Mouse (Mus musculus) frontal cortex, postnatal 10 days (tissue): ENCODE results near the gene Camta1.

Source experiments
- DNase-seq, 2 experiments: peaks; one replicate each; pipeline ENCODE4 v3.0.0; 2022; ENCODE audit warnings: low spot score in 2 of 2, mixed read lengths in 1 of 2

The Camta1 gene

DNA sequence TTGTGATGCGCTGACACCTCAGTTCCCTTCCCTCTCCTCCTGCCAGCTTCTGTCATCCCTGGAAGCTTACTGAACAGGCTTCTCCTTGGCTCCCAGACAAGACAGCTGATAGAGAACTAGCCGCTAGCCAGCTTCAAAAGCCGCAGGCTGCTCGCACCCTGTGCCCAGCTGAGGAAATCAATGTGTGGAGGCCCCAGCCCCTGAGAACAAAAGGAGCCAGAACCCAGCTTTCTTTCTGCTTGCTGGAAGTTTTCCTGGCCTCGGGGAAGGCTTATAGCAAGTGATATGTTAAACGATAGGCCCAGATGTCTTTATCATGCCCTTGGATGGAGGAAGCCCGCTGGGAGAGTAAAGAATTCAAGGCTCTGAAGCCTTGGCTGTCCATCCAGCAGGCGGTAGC is 411.7 kb downstream of the Camta1 start:
- no peak for DNase-seq

DNA sequence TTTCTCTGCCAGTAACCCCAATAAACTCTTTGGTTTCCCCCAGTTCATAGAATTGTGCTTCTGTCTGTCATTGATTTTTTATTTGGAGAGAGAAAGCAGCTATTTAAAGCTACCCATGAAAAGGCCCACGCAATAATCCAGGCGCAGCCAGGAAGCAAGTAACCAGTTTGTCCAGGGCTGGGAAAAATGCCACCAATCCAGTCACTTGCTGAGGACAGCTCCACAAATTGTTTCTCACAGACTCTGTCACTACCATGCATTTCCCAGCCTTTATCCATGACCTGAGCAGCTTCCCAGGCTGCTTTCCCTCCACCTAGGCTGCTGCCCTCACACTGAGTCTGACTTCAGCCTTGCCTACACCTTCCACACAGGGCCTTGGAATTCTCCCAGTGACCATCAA is 413.3 kb downstream of the Camta1 start:
- DNase-seq = no peak

DNA sequence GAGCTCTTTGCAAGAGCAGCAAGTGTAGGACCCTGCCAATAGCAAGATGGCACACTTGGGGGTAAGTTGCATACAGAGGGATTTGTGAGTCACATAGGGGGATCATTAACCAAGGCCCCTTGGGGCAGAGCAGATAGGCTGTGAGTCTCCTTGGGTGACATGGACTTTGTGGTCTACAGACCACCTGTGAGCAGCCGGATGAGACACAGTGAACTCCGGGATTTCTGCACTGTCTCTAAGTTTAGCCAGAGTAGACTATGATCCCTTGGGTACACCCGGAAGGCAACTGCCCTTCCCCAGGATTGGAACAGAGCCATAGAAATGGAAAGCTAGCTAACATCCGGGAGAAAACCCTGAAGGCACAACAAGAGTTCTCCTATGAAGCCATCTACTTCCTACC is 417.0 kb downstream of the Camta1 start:
- DNase-seq = no peak

DNA sequence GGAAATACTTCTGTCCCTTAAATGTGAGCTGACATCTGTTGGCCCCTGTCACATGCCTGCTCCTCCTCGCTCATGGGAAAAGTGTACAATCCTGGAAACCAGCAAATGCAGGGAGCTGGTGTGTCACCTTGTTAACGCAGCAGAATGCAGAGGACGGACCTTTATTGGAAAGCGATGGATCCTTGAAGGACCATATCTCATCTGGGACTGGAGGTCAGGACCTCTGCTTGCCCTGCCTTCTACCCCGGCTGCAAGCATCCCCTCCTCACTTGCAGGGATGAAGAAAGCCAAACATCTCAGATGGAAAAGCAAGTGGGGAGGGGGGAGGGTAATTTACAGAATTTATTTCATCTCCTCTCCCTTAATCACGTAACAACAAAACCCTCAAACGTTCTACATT is 423.1 kb downstream of the Camta1 start:
- DNase-seq = no peak

DNA sequence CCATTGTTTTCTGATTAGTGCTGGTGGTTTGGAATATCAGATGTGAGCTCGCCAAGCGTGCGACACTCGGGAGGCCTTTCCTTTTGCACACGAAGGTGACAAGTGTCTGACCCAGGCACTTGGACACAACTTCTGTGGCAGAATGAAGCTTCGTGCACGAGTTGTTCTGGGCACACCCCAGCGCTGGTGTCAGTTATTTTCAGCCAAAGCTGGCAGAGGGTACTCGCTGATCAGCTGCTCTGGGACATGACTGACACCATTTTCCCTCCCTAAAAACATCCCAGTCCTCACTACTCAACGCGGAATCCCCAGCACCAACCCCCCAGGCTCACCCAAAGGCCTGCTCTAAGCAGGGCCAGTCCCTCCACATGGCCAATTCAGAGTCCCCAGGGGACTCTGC is 423.8 kb downstream of the Camta1 start:
- no peak for DNase-seq

DNA sequence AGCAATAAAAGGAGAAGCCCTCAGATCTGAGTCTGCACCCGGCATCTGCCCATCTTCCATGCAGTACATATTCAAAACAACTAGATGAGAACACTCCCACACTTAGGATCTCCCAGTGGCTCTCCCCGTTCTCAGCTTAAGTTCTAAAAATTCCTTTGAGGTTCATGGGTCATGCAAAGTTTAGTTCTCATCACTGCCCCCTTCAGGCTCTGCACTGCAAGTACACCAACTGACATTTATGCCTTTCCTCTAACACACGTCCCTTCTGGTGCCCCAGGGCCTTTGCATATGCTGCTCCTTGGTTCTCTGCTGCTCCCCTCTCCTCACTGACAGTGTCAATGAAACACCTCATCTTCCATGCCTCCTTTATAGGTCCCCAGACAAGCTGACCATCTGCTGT is 436.5 kb downstream of the Camta1 start:
- DNase-seq = no peak

DNA sequence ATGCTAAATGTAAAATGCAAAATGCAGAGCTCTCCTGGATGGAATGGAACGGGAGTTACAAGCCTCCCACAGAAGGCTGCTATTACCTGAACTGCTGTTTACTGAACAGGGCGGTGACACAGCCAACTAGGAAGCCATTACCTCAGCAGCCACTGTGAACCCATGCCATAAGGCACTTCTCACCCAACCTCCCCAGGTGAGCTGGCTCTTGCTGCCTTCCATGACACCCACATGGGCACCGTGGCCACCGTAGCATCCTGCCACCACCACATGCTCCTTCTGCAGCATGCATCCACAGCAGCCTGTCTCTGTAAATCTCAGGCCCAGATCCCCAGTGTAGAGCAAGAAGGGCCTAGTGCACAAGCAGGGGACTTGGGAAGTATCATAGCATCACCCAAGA is 438.8 kb downstream of the Camta1 start:
- no peak for DNase-seq

DNA sequence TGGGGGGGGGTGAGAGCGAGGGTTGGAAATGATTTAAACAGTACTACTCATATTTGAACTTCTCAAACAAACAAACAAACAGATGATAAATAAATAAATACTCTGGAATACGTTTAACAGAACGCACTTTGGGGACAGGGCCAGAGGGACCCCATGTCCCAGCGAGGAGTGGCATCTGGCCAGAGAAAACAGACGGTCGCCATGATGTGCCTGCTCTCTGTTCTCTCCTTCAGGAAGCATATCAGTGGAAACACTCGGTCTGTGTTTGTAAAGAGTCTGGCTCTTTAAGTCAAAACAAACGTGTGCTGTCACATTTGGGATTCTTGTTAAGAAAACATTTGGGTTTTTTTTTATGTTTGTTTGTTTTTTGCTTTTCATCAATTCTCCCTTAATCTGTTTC is 439.3 kb downstream of the Camta1 start:
- DNase-seq = no peak

DNA sequence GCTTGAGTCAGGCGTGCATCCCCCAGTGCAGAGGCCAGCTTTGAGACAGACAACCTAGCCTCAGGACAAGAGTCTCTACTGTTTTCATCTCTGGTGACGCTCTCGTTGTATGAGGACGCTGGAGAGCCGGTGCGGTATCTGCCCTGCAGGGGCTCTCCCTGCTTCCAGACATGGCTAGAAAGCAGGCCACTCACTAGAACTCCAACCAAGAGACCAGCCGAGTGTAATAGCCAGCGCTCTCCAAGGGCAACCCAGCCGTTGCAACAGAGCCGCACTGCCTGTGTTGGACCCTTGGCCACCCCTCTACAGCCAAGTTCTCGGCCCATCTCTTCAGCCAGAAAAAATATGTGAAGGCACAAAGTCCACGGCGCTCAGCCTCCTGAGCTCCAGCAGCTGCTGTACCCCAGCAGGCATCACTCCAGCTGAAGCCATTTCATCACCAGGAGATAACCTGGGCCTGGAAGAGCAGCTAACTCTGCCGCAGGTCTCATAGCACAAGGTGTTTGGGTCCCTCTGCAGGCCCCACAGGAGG is 443.3 kb downstream of the Camta1 start:
- no peak for DNase-seq

DNA sequence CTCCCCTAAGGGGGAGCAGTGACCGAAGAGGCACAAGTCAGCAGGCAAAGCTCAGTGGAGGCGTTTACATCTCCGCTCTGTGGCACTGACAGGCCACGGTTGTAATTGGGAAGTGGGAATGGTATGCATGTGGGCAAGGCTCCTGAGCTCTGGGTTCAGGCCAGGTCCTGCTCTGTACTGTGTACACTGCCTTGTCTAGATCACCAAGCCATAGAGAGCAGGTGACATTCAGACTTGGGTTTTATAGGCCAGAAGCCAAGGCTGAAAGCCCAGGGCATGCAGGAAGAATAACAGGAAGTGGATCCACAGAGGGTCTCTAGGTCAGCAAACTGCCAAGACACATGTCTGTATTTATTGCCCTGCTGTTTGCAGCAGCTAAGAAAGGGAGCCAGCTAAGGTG is 445.9 kb downstream of the Camta1 start:
- DNase-seq = no peak

DNA sequence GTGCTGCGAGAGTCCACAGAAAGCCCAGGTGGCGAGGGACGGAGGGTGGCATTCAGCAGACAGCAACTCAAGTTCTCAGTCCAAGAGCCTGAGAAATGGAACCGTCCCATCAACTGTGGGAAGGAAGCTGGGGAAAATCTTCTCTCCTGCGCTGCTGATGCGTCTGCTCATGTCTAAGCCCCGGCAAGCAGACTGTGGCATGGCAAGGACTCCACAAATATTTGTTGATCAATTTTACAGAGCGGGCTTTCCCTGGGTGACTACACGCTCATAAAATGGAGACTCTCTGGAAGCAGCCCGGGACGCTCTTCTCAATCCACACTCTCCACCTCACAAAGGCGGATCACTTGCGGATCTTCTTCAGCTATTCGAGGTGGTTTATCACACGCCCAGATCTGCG is 446.3 kb downstream of the Camta1 start:
- DNase-seq = no peak

DNA sequence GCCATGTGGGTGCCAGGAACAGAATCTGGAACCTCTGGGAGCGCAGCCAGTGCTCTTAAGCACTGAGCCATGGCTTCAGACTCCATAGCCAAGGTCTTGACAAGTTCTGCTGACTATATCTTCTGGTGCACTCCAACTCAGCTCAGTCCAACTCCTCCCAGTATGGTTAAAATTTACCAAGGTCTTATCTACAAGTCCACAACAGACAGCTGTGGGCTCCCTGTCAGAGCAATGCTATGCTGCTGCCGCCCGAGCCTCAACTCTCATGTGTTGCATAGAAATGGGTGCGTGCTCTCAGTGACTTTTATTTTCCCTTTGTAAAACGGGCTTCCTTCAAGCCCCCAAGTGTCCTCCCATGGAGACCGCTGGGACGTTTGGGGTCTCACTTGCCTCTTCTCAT is 446.7 kb downstream of the Camta1 start:
- DNase-seq = no peak

DNA sequence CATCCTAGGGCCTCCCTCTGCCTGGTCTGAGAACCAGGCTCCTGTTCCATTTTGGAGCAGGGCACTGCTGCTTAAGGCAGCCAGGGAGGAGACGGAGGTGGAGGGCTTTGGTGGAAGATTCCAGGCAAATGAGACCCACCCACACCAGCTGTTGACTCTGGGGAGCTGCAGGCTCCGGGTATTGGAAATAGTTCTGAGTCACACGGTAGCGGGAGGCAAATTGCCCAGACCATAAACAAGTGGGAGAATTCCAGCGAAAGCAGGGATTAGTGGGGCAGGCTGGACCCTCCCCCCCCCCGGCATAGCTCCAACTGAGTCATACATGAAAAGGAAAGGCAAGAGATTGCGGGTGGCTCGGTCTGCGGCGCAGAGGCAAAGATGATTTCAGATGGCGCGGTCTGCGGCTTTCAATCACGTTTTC is 450.0 kb downstream of the Camta1 start:
- peak; percentile 44 to 60 for DNase-seq

DNA sequence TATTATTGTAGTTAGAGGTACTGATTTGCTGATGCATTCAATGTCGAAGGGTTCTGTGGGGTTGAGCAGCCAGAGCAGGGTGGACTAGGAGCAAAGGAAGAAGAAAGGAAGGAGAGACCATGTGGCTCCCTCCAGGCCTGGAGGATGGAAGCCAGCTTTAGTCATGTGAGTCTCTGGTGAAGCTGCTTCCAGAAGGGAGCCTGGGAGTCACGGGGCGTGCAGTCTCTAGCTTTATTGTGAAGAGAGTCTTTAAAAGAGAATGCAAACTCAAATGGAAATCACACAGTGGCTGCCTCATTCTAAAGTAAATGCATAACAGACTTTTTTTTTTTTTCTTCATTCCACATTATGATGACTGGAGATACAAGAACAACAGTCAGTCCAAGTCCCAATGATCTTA is 450.7 kb downstream of the Camta1 start:
- no peak for DNase-seq

DNA sequence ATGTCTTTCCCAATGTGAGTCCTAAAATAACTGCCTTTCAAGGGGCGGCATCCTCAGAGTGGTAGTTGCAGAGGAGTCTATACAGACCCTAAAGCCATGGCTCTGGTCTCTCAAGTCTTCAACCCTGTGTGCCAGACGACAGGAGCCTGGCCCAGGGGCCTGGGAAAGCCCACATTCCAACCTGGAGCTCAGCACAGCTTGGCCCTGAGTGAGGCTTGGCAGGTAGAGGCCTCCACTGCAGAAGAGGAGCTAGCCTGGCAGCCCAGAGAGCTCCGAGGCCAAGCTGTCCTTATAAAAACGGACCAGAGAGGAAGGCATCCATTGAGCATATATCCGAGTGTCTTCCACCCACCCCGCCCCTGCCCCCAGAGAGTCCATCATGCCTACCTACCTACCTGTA is 452.4 kb downstream of the Camta1 start:
- DNase-seq = no peak

DNA sequence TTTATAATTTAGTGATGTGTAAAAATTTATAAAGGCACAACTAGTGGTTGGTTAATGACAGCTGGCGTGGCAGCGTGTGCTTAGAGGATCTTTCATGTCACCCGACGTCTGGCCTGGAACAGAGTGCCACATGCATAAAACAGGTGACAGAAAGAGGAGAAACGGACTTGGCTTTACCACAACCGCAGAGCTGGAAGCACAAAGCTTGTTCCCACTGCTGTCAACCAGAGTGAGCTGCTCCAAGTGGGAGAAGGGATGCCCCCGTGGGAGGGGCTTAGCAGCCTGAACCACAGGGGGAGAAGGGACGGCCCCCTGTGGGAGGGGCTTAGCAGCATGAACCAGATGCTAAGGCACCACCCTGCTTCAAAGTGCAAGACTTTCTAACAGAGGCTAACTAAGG is 452.9 kb downstream of the Camta1 start:
- no peak for DNase-seq

DNA sequence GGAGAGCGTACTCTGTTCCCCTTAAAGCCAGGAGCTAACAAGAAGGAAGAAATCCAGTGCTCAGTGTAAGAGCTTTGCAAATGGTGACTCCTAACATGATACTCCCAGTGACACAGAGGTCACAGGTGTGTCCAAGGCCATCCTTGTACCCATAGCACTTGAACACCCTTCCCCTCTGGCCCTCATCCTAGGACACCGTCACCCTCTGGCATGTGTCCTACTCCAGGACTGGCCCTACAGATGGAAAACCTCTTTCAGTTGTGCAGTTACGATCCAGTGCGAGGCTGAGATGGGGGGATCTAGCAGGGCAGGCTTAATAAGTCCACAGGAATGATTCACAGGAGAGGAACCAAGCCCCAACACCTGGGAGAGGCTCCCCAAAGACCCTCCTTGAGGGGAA is 453.4 kb downstream of the Camta1 start:
- no peak for DNase-seq

DNA sequence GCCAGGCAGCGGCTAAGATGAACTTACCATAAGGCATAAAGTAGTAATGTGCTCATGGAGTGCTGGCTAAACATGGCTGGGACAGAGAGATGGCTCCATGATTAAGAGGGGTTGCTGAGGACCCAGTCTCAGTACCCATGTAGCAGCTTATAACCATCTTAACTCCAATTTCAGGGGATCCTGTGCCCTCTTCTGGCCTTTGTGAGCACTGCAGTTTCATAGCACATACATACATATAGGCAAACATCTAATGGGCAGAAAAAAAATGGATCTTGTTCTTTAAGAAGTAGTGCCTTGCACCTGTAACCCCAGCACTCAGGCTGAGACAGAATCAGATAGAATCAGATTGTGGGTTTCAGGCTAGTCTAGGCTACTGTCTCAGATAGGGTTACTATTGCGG is 454.5 kb downstream of the Camta1 start:
- DNase-seq = no peak

DNA sequence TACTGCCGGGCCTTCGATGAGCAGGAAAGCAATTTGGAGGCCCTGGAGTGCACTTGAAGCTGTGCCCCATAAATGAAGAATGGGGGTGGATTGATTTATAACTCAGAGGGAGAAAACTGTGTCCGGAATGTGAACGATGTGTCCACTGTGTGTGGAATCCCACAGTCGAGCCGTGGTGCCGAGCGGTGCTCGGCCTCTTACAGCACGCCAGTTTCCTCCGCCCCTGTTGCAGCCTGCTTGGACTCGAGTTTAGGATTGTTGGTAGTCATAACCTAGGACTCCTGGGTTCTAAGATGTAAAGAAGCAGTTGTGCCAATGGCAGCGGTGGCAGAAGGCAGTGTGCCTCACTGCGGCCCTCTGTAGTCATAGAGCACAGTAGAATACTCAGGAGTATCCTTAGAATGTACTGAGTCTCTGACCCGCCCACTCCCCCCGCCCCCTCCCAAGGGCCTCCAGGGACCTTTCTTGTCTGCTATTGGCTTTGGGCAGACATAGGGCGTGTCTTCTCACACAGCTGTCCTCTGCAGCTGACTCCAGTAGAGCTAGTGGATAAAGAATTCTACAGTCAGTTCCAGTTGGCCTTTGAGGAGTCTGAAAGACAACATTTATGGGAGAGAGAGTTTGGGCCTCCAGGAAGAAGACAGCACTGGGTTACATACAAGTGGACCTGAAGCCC is 457.0 kb downstream of the Camta1 start:
- DNase-seq = no peak

DNA sequence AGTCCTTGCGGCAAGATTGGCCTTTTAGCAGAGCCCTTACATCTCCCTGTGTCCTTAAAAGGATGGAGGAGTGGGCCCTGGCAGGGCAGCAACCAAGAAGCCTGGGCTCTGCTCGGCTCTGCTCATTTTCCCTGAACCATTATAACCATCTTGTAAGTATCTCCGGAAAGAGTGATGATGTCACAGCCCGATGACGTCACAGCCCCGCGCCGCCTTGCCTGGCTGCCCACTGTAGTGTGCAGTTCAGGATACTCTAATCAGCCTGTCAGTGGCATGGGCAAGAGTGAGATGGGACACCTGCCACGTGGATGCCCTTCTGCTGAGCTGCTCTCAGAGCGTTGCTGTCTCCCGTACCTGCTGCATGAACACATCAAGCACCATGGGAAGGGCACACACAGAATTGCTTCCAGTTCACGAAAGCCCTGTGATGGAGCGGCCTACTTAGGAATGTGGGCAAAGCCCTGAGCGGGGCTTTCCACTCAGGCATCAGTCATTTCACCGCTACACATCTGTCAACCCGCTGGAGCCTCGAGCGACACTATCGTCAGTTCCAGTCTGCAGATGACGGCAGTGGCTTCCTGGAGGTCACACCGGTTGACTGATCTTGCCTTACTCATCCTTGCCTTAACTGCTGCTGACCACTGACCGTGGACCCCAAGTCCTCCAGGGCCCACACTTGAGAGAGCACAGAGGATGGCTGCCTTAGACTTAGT is 459.8 kb downstream of the Camta1 start:
- no peak for DNase-seq

DNA sequence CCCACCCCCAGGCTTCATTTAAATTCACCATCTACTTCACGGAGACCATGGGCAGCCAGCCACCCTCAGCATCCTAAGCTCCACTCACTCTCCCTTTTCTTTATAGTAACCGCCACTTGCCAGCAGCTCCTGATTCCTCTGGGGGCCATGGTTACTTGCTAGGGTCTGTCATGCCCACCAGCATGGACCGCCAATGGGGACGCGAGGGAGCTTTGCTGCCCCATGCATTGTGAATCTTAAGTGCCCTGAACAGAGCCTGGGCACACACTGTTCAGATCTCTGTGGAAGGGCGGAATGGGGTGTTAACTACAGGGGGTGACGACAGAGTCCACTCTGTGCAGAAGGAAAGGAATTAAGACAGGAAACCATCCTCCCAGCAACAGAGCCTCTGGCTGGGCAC is 465.1 kb downstream of the Camta1 start:
- no peak for DNase-seq

DNA sequence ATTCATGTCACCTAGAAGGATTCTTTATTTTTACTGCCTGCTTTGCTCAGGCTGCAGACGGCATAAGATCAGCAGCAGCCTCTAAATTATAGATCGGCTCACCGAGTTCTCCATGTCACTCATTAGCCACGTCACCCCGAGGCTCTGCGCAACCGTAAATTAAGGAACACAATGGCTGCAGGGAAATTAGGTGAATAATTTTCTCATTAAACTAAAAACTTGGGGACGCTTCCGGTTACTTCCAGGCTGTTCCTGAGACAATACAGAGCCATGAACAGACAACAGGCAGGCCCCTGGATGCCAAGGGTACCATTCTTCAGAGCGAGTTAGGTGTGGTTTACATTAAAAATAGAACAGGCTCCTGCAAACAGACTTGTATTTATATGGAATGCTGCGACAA is 472.3 kb downstream of the Camta1 start:
- no peak for DNase-seq

DNA sequence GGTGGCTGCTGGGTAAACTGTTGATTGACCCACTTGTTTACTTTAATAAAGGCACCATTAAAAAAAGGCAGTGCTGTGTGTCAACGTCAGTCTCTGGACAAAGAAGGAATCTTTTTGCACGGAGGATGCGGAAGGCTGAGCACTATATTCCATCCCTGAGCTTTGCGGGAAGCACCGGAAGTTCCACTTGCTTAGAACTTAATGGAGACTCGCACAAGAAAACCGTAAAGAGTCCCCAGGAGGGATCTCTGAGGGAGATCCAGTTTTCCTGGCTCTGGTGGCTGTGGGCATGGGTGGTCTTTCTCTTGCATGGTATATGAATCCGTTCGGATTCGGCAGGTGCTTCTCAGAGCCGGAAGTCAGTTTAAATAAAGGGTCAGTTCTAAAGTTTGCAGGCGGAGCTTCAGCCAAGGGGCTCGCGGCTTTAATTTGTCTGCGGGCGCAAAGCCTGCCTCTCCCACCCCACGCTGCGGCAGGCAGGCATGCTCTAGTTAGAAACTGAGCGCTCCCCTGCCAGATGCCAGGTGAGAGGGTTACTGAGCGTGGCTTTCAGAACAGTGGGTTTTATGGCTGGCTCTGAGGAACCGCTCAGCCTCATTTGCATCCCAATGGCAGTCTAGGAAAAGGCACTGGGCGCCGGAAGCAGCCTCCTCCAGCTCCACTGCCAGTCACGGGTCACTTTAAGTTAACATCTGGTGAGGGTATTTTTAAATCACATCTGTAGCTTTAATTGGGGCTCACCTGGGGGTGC is 474.8 kb downstream of the Camta1 start:
- DNase-seq = no peak
